Comparison of ENCODE assay signal across 8 mouse cellular contexts in genomic region chr7:27928818-27929695, GRCm38 (mm10). TPM values are rescaled to one million over a fixed set of nuclear protein-coding genes. Genes with fewer than 3 reads are reported as not detected.
DNase-seq lines count a peak whose midpoint lies in the region; ATAC-seq lines count a peak whose summit lies in the region.

Zfp974 (minus strand) TSS chr7:27929460.

- DNase-seq in MEL-GATA-1-ER (ENCODE audit: extremely low read depth, low read depth), result peak; percentile 44
- peak; percentile 58 to 61 for DNase-seq in heart, postnatal 36 days
- DNase-seq in layer of hippocampus, adult 8-10 months (ENCODE audit: low spot score in 2 of 2), result peak; percentile 13 to 53
- DNase-seq in lung, postnatal 10 days, result peak; percentile 81
- peak; percentile 65 for DNase-seq in ovary, postnatal 36 days (ENCODE audit: low spot score)
- DNase-seq in thymus, postnatal 14 days, result peak; percentile 70

- H3K4me2 ChIP-seq in forebrain, embryonic 16.5 days (ENCODE audit: low read length), result peak within 1 kb of the TSS; percentile 67

- H3K4me1 ChIP-seq in forebrain, embryonic 16.5 days (replicated peaks; ENCODE audit: control insufficient read depth, insufficient read depth, low read length), result peaks cover 8% of the 10 kb centered on the region

- no peaks in the 10 kb centered on the region for H3K9me3 ChIP-seq in forebrain, embryonic 16.5 days (ENCODE audit: control insufficient read depth, low read length)

- H3K9ac ChIP-seq in forebrain, embryonic 16.5 days (replicated peaks; ENCODE audit: low read depth, low read length), result peak within 1 kb of the TSS; percentile 73

- ATAC-seq in cerebellum, adult (ENCODE audit: insufficient number of reproducible peaks, low FRiP score, low TSS enrichment), result peak; percentile 31; the same call in 1 of the 2 replicates
- ATAC-seq in forebrain, embryonic 16.5 days, result peak; percentile 96

- H3K27me3 ChIP-seq in forebrain, embryonic 16.5 days (replicated peaks; ENCODE audit: control insufficient read depth, insufficient read depth, low read length), result no peaks in the 10 kb centered on the region

- H3K4me3 ChIP-seq in forebrain, embryonic 16.5 days (replicated peaks; ENCODE audit: low read length), result peak within 1 kb of the TSS; percentile 80

- 5% methylated on average over 40 of the region's 40 CpGs for WGBS in forebrain, embryonic 16.5 days

- peaks cover 8% of the 10 kb centered on the region; the same call in 1 of the 2 replicates for H3K36me3 ChIP-seq in forebrain, embryonic 16.5 days (ENCODE audit: control insufficient read depth, insufficient read depth)

- intact Hi-C loops in heart, postnatal 36 days (cut with DNase I), result loop anchor here (2.0 to 10.0 kb wide), 4 partner anchors 68 to 202 kb away; partner anchors contain the start of genes Zfp59 and Zfp626

- 0 out of 2 replicates have a peak within 1 kb of the TSS, but pooled peaks have one; percentile 38 for H3K27ac ChIP-seq in forebrain, embryonic 16.5 days (ENCODE audit: low read length)

RNA-seq across cellular contexts. Expression of gene Zfp974, which starts in this region (rescaled TPM):
- polyA plus RNA-seq in forebrain, embryonic 16.5 days (2015; fragmentation: Nextera tagmentation; extraction: Ambion mirVana), result 18.4 and 19.4 TPM in 2 replicates
- 1 to 10 TPM; 4.4 to 5.3 TPM for total RNA-seq in heart, postnatal 36 days (2021)
- total RNA-seq in layer of hippocampus, adult 8-10 months (2022), result 10 to 100 TPM; 17.8 to 20.6 (median 18.9) TPM

Comparison
In these comparisons a context has a peak if more than half of its experiments do, and no peak if none do; other contexts are left out.
1. Peak in every context shown above with its lines: DNase-seq, ATAC-seq, H3K4me3 ChIP-seq and H3K27ac ChIP-seq.